Mouse (Mus musculus): ENCODE measurements at regions not wholly inside any gene's neighbourhood (a gene's known extent, or its start where the extent isn't known, plus 50 kb on each side); places are given as distances from the start of the nearest gene placed in this dataset.

DNA sequence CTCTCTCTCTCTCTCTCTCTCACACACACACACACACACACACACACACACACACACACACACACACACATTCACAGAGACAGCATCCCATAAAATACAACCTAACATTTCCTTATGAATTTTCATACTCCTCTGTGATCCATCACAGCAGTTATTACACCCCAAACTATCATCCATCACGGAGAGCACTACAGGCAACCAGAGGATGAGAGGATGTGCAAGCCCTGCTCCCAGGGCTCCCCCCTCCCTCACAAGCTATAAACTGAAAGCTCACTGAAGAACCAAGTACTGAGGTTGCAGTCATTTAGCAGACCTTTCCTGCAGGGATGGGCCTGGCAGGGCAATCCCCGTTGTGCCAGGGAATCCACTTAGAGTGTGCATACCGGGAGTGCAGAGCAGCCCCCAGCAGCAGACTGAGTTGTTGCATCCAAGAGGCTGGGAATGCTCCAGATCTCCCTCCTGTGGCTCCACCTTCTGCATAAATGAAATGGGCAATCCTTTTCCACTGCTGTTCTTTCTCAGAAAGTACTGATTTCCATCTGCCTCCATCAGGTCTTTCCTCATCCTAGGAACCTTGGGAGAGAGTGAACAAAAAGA lies 283.4 kb downstream of the Psat1 start:
- ATAC-seq (replicated peaks; ENCODE audit: low FRiP score, low TSS enrichment, poor library complexity, severe bottlenecking), result no peak

DNA sequence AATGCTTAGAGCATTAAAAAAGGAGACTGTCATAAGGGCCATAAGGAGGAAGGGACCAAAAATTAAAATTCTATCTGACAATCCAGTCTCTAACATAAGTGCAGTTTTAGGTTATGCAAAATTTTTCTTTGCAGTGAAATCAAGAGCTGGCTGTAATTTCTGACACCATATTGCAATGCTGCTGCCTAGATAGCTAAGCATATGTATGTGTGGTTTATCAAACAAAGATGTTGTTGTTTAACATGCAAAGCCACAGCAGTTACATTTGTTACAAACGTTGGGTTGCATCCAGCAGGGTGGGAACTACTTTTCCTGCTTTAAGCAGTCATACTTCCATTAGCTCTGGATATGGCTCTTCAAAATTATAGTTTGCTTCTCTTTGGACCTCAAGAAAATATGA lies 288.5 kb downstream of the Psat1 start:
- no peak for ATAC-seq (replicated peaks; ENCODE audit: low FRiP score, low TSS enrichment, poor library complexity, severe bottlenecking)

- no peak for ATAC-seq (replicated peaks; ENCODE audit: low FRiP score, low TSS enrichment, poor library complexity, severe bottlenecking)
Observed at GRCm38 (mm10) chr19:15657846-15658245, 289.3 kb downstream of the Psat1 start.

DNA sequence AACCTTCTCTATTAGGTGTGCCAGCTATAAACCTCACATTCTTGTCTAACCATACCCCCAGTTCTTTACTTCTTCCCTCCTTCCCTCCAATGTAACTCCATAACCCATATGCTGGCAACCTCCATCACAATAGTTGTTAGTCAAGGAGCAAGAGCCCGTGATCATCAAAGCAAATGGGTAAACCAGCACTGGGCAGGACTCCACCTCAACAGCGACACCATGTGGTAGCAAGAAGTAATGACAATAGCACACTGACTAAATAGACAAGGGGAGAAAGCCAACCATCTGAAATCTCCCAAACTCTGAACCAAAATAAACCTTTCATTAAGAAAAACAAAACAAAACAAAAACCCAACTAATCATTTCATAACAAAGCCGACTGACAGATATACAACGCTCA lies 297.8 kb downstream of the Psat1 start:
- ATAC-seq (replicated peaks; ENCODE audit: low FRiP score, low TSS enrichment, poor library complexity, severe bottlenecking), result peak; percentile 70; the same call in 1 of the 2 replicates

- ATAC-seq (replicated peaks; ENCODE audit: low FRiP score, low TSS enrichment, poor library complexity, severe bottlenecking), result no peak
Observed at GRCm38 (mm10) chr19:15647313-15647712, 299.8 kb downstream of the Psat1 start.

- no peak for ATAC-seq (replicated peaks; ENCODE audit: low FRiP score, low TSS enrichment, poor library complexity, severe bottlenecking)
Observed at GRCm38 (mm10) chr19:15644786-15645185, 302.4 kb downstream of the Psat1 start.

GRCm38 (mm10) chr19:15617233-15617915 lies 329.8 kb downstream of the Psat1 start:
- ATAC-seq (replicated peaks; ENCODE audit: low FRiP score, low TSS enrichment, poor library complexity, severe bottlenecking), result peak; percentile 74

- ATAC-seq (replicated peaks; ENCODE audit: low FRiP score, low TSS enrichment, poor library complexity, severe bottlenecking), result no peak
Observed at GRCm38 (mm10) chr19:15614648-15615561, 332.2 kb downstream of the Psat1 start.

- ATAC-seq (replicated peaks; ENCODE audit: low FRiP score, low TSS enrichment, poor library complexity, severe bottlenecking), result no peak
Observed at GRCm38 (mm10) chr19:15611137-15611758, 335.9 kb downstream of the Psat1 start.

- ATAC-seq (replicated peaks; ENCODE audit: low FRiP score, low TSS enrichment, poor library complexity, severe bottlenecking), result no peak
Observed at GRCm38 (mm10) chr19:15606440-15606839, 340.7 kb downstream of the Psat1 start.

GRCm38 (mm10) chr19:15592821-15593220 lies 354.3 kb downstream of the Psat1 start:
- no peak for ATAC-seq (replicated peaks; ENCODE audit: low FRiP score, low TSS enrichment, poor library complexity, severe bottlenecking)

DNA sequence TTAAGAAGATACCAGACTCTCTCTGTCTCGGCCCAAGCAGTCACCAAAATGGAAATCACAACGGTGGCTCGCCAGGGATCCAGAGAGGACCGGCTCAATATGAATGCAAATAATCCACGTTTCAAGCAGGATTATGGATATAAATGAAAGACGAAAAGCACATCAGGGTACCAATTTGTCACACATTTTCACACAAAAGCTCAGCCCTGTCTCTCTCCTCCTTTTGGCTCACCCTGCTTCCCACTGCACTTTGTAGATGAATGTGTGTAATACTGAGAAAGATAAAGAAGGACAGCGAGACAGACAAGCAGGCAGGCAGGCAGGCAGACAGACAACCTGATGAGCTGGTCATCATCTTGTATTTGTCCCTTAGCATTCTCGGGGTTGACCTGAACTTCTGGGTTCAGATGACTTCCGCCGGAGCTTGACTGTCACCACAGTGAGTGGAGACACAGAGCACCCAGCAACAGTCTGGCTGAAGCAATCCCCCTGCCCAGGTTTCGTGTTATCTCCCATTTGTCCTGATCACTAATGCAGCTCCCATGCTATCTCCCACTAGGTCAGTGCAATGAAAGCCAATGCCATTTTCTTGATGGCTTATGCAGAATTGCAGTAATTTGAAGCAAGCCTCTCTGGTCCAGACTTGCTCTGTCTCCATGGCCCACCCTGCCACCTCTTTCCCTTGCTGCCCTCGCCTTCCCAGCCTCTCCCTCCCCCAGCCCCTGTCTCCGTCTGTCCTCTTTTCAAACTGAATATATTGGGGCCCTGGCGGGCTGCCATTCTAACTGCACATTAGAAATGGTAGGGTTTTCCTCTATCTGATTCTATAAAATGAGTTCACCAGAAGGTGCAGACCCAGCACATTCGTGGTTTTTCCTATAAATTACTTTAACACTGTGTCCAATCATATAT lies 363.1 kb downstream of the Psat1 start:
- ATAC-seq (replicated peaks; ENCODE audit: low FRiP score, low TSS enrichment, poor library complexity, severe bottlenecking), result no peak

DNA sequence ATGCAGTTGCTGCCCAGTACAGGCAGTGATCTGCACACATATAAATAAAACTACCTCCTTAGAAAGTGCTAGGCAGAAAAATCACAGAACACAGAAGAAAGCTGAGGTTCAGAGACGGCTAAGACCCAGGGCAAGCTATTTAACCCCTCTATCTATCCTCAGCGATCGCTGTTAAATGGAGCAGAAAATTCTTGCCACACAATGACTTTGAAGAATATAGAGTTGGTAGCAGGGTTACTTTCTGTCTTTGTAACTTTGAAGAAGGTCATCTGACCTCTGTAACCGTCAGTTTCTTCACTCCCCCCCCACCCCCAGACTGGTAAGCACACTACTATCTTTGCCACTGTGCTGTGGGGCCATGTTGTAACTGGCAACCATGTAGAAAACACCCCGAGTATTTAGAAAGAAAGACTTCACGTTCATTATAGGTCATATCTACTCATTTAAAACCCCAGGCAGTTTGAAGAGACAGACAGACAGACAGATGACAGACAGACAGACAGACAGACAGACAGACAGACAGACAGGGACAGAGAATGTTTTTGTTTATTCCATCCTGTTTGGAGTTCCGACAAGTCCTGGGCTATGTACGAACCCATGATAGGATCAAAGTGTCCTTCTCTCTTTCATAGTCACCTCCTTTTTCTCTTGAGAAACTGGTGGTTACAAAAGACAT lies 363.9 kb downstream of the Psat1 start:
- no peak for ATAC-seq (replicated peaks; ENCODE audit: low FRiP score, low TSS enrichment, poor library complexity, severe bottlenecking)

DNA sequence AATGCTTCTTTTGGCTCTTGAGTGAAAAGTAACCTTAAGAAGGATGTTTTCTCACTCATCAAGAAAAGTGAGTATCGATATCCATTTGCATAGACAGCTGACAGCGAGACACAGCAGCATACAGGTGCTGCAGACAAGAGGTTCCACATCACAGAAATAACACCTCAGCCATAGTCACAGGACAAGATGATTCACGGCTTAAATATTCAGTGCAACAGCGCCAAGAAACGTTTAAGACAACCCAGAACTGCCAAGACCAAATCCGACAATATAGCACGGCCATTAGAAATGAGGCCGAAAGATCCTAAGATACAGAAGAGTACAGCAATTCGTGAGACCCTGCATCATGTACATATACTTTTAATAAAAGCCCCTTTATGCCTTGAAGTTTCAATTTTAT lies 375.9 kb downstream of the Psat1 start:
- no peak for ATAC-seq (replicated peaks; ENCODE audit: low FRiP score, low TSS enrichment, poor library complexity, severe bottlenecking)

DNA sequence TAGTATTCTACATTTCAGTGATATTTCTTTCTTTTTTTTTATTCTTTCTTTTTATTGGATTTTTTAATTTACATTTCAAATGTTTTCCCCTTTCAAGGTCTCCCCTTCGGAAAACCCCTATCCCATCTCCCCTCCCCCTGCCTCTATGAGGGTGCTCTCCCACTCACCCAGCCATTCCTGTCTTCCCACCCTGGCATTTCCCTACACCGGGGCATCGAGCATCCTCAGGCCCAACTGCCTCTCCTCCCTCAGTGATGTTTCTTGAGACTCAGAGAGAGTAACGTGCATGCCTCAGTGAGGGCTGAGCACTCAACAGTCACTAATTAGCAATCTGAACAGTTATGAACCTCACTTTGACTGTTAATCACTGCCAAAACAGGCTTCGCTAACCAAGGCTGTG lies 385.6 kb downstream of the Psat1 start:
- ATAC-seq (replicated peaks; ENCODE audit: low FRiP score, low TSS enrichment, poor library complexity, severe bottlenecking), result no peak

DNA sequence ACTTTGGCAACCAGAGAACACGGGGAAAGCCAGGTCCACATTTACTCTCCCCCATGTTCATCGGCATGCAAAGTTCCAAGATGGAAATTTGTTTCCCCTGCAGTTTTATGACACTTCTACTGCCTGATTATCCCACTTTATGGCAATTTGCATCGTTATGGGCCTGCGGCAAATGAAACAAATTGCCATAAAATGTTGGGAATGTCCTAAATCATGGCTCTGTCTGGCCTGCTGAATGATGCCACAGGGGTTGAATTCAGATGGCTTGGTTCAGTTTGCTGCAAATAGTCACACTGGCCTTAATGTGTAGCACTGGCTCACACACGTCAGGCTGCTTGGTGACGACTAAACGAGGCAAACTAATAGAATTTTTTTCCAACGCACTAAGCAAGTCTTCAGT lies 393.2 kb downstream of the Psat1 start:
- no peak for ATAC-seq (replicated peaks; ENCODE audit: low FRiP score, low TSS enrichment, poor library complexity, severe bottlenecking)

- ATAC-seq (replicated peaks; ENCODE audit: low FRiP score, low TSS enrichment, poor library complexity, severe bottlenecking), result no peak
Observed at GRCm38 (mm10) chr19:15517853-15518252, 429.3 kb downstream of the Psat1 start.

- ATAC-seq (replicated peaks; ENCODE audit: low FRiP score, low TSS enrichment, poor library complexity, severe bottlenecking), result no peak
Observed at GRCm38 (mm10) chr19:15516566-15517305, 430.4 kb downstream of the Psat1 start.
